Mouse (Mus musculus) cerebellum, adult 2 months (tissue): ENCODE measurements around the gene Gadl1.

Source experiments
- CTCF ChIP-seq: fragments of 200-500 bp; IDR thresholded peaks from 2 replicates; pipeline ENCODE4 v1.5.1; 2011; ENCODE audit warnings: low read depth, mild to moderate bottlenecking, control low read depth, low read length, moderate library complexity, borderline replicate concordance; ENCODE audit not compliant: insufficient read depth
- POLR2A ChIP-seq: fragments of 200-500 bp; IDR thresholded peaks from 2 replicates; pipeline ENCODE4 v1.6.1; 2011; ENCODE audit warnings: low read length, control low read depth, borderline replicate concordance; ENCODE audit not compliant: insufficient read depth

- TF ChIP-seq POLR2A: no peak
- no peak for TF ChIP-seq CTCF
These were observed 182.7 kb downstream of the Gadl1 start for GRCm38 (mm10) chr9:116091921-116092320.
